Mouse (Mus musculus): ENCODE measurements at regions not wholly inside any gene's neighbourhood (a gene's known extent, or its start where the extent isn't known, plus 50 kb on each side); places are given as distances from the start of the nearest gene placed in this dataset.

GRCm38 (mm10) chr12:59834809-59835208 is 615.3 kb upstream of the Fbxo33 start:
- DNase-seq (ENCODE audit: low spot score in 2 of 2): no peak

- DNase-seq (ENCODE audit: low spot score in 2 of 2): no peak
These were observed 603.4 kb upstream of the Fbxo33 start for GRCm38 (mm10) chr12:59822918-59823317.

GRCm38 (mm10) chr12:59822435-59822834 is 602.9 kb upstream of the Fbxo33 start:
- no peak for DNase-seq (ENCODE audit: low spot score in 2 of 2)

GRCm38 (mm10) chr12:59821698-59822097 is 602.2 kb upstream of the Fbxo33 start:
- DNase-seq (ENCODE audit: low spot score in 2 of 2): no peak

- DNase-seq (ENCODE audit: low spot score in 2 of 2): no peak
These were observed 596.4 kb upstream of the Fbxo33 start for GRCm38 (mm10) chr12:59815965-59816364.

- DNase-seq (ENCODE audit: low spot score in 2 of 2): no peak
These were observed 594.8 kb upstream of the Fbxo33 start for GRCm38 (mm10) chr12:59814356-59814755.

- DNase-seq (ENCODE audit: low spot score in 2 of 2): no peak
These were observed 589.7 kb upstream of the Fbxo33 start for GRCm38 (mm10) chr12:59809224-59809623.

- DNase-seq (ENCODE audit: low spot score in 2 of 2): peak; percentile 11 to 41
These were observed 578.5 kb upstream of the Fbxo33 start for GRCm38 (mm10) chr12:59798051-59798450.

- no peak for DNase-seq (ENCODE audit: low spot score in 2 of 2)
These were observed 571.9 kb upstream of the Fbxo33 start for GRCm38 (mm10) chr12:59791473-59791872.

- no peak for DNase-seq (ENCODE audit: low spot score in 2 of 2)
These were observed 567.3 kb upstream of the Fbxo33 start for GRCm38 (mm10) chr12:59786831-59787230.

- no peak for DNase-seq (ENCODE audit: low spot score in 2 of 2)
These were observed 551.5 kb upstream of the Fbxo33 start for GRCm38 (mm10) chr12:59770980-59771379.

- DNase-seq (ENCODE audit: low spot score in 2 of 2): no peak
These were observed 542.7 kb upstream of the Fbxo33 start for GRCm38 (mm10) chr12:59762260-59762659.

GRCm38 (mm10) chr12:59744768-59745167 is 525.2 kb upstream of the Fbxo33 start:
- DNase-seq (ENCODE audit: low spot score in 2 of 2): no peak

GRCm38 (mm10) chr12:59743211-59743610 is 523.7 kb upstream of the Fbxo33 start:
- DNase-seq (ENCODE audit: low spot score in 2 of 2): peak in 1 of 2 experiments; percentile 18

- no peak for DNase-seq (ENCODE audit: low spot score in 2 of 2)
These were observed 505.4 kb upstream of the Fbxo33 start for GRCm38 (mm10) chr12:59724951-59725350.

- no peak for DNase-seq (ENCODE audit: low spot score in 2 of 2)
These were observed 503.1 kb upstream of the Fbxo33 start for GRCm38 (mm10) chr12:59722471-59723182.

GRCm38 (mm10) chr12:59713216-59713615 is 493.7 kb upstream of the Fbxo33 start:
- peak in 1 of 2 experiments; percentile 10 for DNase-seq (ENCODE audit: low spot score in 2 of 2)

- no peak for DNase-seq (ENCODE audit: low spot score in 2 of 2)
These were observed 463.7 kb upstream of the Fbxo33 start for GRCm38 (mm10) chr12:59683235-59683634.

- no peak for DNase-seq (ENCODE audit: low spot score in 2 of 2)
These were observed 443.6 kb upstream of the Fbxo33 start for GRCm38 (mm10) chr12:59663161-59663560.

GRCm38 (mm10) chr12:59630678-59631077 is 411.2 kb upstream of the Fbxo33 start:
- DNase-seq (ENCODE audit: low spot score in 2 of 2): no peak

GRCm38 (mm10) chr12:59623147-59623546 is 403.6 kb upstream of the Fbxo33 start:
- DNase-seq (ENCODE audit: low spot score in 2 of 2): no peak

GRCm38 (mm10) chr12:59621132-59621531 is 401.6 kb upstream of the Fbxo33 start:
- DNase-seq (ENCODE audit: low spot score in 2 of 2): no peak

GRCm38 (mm10) chr12:59620340-59620739 is 400.8 kb upstream of the Fbxo33 start:
- DNase-seq (ENCODE audit: low spot score in 2 of 2): peak in 1 of 2 experiments; percentile 82
